8 mouse cellular contexts compared by ENCODE assay signal in genomic region chr5:115844766-115845634, GRCm38 (mm10). TPM values are rescaled to one million over a fixed set of nuclear protein-coding genes. Genes with fewer than 3 reads are reported as not detected.
DNase-seq lines count a peak whose midpoint lies in the region; ATAC-seq lines count a peak whose summit lies in the region.

Gene Cit, plus strand, starts transcription at chr5:115845278.

- intact Hi-C loops in gastrocnemius, postnatal 14 days (cut with DNase I; ENCODE audit: low total_unique reads), result no loop called here
- intact Hi-C loops in left cerebral cortex, postnatal 10 days (cut with DNase I), result loop anchor here (5.0 kb wide), 1 partner anchor 62 kb away; no protein-coding TSS in a partner anchor

- ATAC-seq in inflammation-experienced regulatory T-cells, adult 6 months, result peak; percentile 99
- peak; percentile 94 for ATAC-seq in megakaryocyte progenitor cell, adult 5-6 weeks (replicated peaks; ENCODE audit: poor library complexity)

- DNase-seq in adrenal gland, adult 18-20 months (ENCODE audit: low spot score in 2 of 2), result peak; percentile 67 to 72
- DNase-seq in embryo, embryonic 10.5 days (ENCODE audit: low spot score), result peak; percentile 99
- peak; percentile 89 for DNase-seq in gastrocnemius, postnatal 14 days
- peak; percentile 93 to 95 for DNase-seq in left cerebral cortex, postnatal 10 days (ENCODE audit: extremely low spot score in 1 of 2, low spot score in 2 of 2)
- DNase-seq in right cerebral cortex, postnatal 10 days (ENCODE audit: low spot score in 2 of 2), result peak; percentile 97
- DNase-seq in urinary bladder, postnatal 14 days (ENCODE audit: low spot score), result peak; percentile 92

RNA-seq across cellular contexts. Expression of gene Cit, which starts in this region (rescaled TPM):
- total RNA-seq in adrenal gland, adult 18-20 months (2021), result 1 to 10 TPM; 2.7 to 3.3 TPM
- total RNA-seq in gastrocnemius, postnatal 14 days (2021), result 1 to 10 TPM; 2.9 to 4.6 TPM
- 10 to 100 TPM in 1 of 3 experiments, 1 to 10 TPM in 2; 2.9 to 27.5 (median 4.1) TPM for polyA plus RNA-seq in inflammation-experienced regulatory T-cells, adult 6 months (2017; shearing (Covaris generic))
- total RNA-seq in left cerebral cortex, postnatal 10 days (2021), result 100 to 1,000 TPM; 105 to 116 TPM
- total RNA-seq in megakaryocyte progenitor cell, adult 5-6 weeks (2015), result 21.5 and 29.3 TPM in 2 replicates
- 22.3 and 49.3 TPM in 2 replicates for total RNA-seq in megakaryocyte progenitor cell, adult 5-6 weeks (2017)

Comparison
In these comparisons a context has a peak if more than half of its experiments do, and no peak if none do; other contexts are left out.
1. Peak in every context shown above with its lines: DNase-seq and ATAC-seq.
2. RNA of gene Cit (total RNA-seq): 105 to 116 TPM in left cerebral cortex, postnatal 10 days and 21.5 to 49.3 TPM in megakaryocyte progenitor cell, adult 5-6 weeks; 2.9 to 4.6 TPM in gastrocnemius, postnatal 14 days and 2.7 to 3.3 TPM in adrenal gland, adult 18-20 months; every median in the first group is over 4 times any median in the second.